Mouse (Mus musculus): ENCODE results near the gene Slit3. TPM values are rescaled to one million over a fixed set of nuclear protein-coding genes. Genes with fewer than 3 reads are reported as not detected.

The Slit3 gene
- total RNA-seq, 2 experiments from 2014 or later = 98.5 to 98.8 TPM

DNA sequence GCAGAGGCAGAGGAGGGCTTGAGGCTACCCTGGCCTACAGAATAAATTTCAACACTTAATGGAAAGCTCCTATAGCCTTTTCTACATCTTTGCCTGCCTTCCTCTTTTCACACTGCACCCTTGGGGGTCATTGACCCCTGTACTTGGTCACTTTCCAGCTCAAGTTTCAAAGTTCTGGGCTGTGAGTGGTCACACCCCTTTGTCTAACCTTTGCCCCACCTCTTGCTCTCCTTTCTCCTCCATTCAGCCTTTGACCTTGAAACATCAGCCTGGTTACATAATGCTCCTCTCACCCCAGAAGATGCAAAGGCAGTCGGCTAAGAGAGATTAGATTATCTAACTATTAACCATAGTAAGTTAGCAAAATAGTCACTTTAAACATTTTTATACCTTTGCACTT, 611.3 kb downstream of the Slit3 start:
- no peak for DNase-seq (ENCODE audit: low spot score in 2 of 2)

DNA sequence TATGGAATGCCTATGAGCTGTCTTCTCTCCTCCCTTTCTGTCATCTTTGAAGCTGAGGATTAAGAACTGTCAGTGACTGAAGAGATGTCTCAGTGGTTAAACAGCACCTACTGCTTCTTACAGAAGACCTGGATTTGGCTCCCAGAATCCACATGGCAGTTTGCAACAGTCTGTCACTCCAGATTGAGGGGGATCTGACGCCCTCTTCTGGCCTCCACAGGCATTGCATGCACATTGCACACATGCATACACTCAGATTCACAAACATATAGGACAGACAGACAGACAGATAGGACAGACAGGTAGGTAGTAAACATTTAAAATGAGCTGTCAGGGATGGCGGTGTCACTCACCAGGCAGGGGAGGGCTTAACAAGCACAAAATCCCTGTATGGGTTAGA, 615.8 kb downstream of the Slit3 start:
- no peak for DNase-seq (ENCODE audit: low spot score in 2 of 2)

DNA sequence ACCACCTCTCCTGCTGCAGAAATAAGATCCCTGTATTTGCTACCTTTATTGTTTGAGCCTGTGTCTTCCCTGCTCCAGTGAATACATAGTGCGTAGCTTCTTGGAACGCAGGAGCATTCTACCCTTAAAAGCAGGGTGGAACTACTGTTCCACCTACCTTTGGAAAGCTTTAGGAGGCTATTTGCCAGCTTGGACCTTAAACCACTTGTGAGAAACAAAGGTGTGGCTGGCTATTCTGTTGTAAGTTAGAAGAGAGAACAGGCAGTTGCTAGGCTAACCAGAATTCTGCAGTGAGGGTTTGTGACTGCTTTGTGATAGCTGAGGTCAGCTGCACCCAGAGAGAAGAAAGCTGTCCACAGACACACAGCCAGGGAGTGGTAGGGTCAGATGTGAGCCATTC, 616.2 kb downstream of the Slit3 start:
- DNase-seq (ENCODE audit: low spot score in 2 of 2) = no peak

DNA sequence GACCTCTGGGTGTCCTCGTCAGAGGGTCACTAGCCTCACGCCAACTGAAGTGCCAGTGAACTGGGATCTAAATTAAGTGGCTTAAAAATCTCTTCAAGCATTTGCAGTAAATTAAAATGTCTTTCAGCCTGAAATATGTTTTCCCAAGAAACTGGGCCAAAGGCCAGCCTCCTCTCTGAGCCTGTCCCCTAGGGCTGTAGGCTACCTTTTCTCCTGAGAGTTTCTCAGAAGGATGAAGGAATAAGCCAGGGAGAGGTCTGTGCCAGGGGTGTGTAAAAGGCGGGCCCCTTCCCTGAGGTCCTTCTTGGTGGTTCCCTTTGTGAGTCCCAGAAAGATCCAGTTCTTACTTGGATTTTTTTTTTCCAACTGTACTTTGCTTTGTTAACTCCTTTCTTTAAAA, 617.1 kb downstream of the Slit3 start:
- DNase-seq (ENCODE audit: low spot score in 2 of 2) = no peak

DNA sequence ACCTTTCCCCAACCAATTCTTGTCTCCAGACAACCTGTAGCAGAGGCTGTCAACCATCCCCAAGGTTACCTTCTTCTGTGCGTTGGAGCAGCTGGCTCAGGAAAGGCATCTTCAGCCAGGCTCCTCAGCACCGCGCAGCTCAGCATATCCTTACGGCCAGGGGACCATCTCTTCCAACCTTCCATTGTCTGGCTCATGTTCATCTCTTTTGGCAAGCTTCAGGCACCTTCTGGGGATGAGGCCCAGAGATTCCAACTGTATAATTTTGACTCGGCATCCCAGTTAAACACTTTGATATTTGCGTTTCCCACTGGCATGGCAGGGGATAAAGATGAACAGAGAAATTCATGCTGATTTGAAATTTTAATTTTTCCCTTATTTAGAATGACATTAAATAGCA, 622.6 kb downstream of the Slit3 start:
- no peak for DNase-seq (ENCODE audit: low spot score in 2 of 2)

DNA sequence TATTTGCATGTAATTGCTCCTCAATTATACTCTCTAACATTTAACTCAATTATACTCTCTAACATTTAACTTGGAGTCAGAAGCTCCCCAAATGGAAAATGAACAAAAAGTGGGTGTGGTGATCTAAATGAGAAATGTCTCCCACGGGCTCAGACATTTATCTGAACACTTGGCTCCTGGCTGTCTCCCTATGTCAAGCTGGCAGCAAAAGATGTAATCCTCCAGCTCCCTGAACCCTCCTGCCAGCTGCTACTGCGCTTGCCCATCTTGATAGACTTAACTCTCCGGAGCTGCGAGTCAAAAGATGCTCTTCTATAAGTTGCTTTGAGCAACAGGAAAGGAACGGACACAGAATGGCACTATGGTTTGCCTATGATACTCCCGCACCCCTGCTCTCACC, 623.5 kb downstream of the Slit3 start:
- DNase-seq (ENCODE audit: low spot score in 2 of 2) = no peak

DNA sequence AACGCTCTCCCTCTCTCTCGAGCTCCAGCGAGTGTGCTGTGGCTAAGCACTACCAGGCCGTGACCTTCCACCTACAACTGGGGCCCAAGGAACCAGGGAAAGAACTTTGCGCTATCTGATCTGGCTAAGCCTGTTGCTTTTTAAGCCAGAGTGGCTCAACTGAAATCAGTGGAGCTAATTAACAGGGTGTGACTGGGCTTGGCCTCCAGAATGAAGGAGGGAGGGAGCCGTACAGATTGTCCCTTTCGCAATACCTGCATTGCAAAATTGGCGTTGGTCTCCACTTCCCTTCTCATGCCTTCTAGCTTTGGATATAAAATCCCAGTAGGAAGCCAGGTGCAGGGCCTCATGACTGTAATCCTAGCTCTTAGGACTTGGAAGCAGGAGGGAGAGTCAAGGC, 629.6 kb downstream of the Slit3 start:
- DNase-seq (ENCODE audit: low spot score in 2 of 2) = no peak

DNA sequence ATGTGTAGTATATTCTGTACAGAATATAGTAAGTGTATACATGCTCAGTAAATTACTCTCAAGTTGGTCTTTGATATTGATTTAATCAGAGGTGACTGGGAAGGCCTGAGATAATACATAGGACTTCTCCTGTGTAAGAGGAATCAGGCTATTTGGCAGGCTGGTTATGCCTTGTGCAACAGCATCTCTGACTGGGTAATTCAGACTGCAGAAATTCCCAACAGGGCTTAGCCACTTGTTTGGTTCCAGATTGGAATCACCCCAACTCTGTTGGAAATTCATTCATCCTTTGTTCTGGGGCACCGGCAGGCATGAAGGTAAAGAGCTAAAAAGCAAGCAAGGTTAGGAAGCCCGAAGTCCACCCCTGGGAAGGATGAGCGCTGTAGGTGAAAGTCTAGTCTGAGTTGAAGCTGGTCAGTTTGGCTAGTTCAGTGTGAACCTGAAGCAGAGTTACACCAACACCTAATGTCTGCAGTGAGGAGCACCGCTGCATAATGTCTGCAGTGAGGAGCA, 633.9 kb downstream of the Slit3 start:
- no peak for DNase-seq (ENCODE audit: low spot score in 2 of 2)

DNA sequence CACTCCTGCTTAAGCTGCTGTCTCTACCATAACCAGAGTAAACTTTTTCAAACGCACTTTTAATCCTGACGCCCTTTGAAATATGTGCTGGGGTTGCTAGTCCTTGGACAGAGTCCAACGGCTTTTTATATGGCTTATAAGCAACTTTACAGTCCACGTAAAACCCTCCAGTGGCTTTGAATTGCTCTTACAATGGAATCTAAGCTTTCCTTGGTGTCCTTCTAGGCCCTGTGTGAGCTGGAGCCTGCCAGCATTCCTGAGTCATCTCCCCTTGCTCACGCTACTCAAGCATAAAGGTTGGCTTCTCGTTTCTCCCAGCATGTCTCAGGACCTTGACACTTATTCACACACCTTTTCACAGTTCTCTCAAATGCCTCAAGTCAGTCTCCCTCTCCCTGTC, 634.5 kb downstream of the Slit3 start:
- DNase-seq (ENCODE audit: low spot score in 2 of 2) = no peak

DNA sequence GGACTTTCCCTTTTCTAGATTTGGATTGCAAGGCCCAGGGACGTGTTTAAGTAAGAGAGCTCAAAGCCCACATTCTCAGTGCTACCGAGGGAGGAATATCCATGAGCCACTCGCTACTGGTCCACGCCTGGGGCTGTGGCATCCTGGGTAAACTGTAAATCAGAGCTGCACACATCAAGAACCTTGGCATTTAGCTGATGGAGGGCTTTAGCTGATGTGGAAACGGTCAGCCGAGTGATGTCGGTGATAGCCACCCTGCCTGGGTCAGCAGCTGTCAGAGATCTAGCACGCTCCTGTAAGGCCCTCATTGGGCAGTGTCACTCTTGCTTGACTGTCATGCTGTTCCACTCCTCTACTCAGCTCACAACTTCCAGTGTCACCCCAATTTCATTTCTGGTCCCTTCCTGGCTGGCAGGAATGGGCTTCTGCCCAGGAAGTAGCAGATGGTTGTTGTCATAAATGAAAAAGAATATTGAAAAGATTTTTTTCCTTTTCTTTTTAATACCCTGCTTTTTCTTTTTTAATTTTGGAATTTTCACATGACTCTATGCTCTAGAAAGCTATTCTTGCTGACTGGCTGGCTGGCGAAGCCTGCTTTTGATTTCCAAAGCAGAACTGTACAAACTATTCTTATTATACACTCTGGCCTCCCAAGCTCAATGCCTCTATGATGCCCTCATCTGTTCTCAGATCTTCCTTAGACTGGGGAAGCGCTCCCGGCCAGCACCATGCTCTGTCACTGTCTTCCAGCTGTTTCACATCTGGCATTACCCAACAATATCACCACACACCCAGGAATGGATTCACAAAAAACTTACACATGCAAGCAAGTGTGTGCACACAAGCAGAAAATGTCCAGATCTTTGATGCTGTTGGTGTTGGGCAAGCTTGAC, 635.6 kb downstream of the Slit3 start:
- no peak for DNase-seq (ENCODE audit: low spot score in 2 of 2)

Small RNA genes within 50 kb of the gene (microRNA-seq; reads per million reads assigned to microRNA genes)
- 102 to 203 reads per million in 2 experiments for gene Mir218-2
